Comparison of ENCODE assay signal across 22 mouse cellular contexts in genomic region chr1:150802642-150803041, GRCm38 (mm10).
DNase-seq lines count a peak whose midpoint lies in the region; ATAC-seq and TF ChIP-seq lines count a peak whose summit lies in the region.
"Had no signal": no experiment of that assay in that cellular context is flagged by ENCODE, and none has a peak within 500 bp of the region (broad histone marks: within the 10 kb centered on the region; RNA-seq: fewer than 3 reads in every experiment).

No protein-coding gene starts in this region.

- no peak for TF ChIP-seq CTCF in forebrain, postnatal 0 days (IDR thresholded peaks at IDR 0.05; ENCODE audit: low read depth)

- H3K4me3 ChIP-seq in forebrain, embryonic 14.5 days (ENCODE audit: low read depth, low read length), result no peak overlapping the region
- no peak overlapping the region for H3K4me3 ChIP-seq in forebrain, embryonic 12.5 days (replicated peaks)
- H3K4me3 ChIP-seq in forebrain, postnatal 0 days (ENCODE audit: low read depth, low read length), result no peak overlapping the region
- no peak overlapping the region for H3K4me3 ChIP-seq in forebrain, embryonic 13.5 days
- H3K4me3 ChIP-seq in midbrain, embryonic 16.5 days (ENCODE audit: low read depth, low read length), result no peak overlapping the region
- no peak overlapping the region for H3K4me3 ChIP-seq in midbrain, embryonic 11.5 days (ENCODE audit: low read depth, low read length)
- H3K4me3 ChIP-seq: heart, embryonic 12.5 days; heart, embryonic 15.5 days had no signal

- no peaks in the 10 kb centered on the region for H3K9me3 ChIP-seq in forebrain, embryonic 14.5 days (replicated peaks; ENCODE audit: control insufficient read depth, low read length)
- H3K9me3 ChIP-seq in forebrain, embryonic 12.5 days, result no peaks in the 10 kb centered on the region
- H3K9me3 ChIP-seq in forebrain, postnatal 0 days (ENCODE audit: low read length), result no peaks in the 10 kb centered on the region
- no peaks in the 10 kb centered on the region for H3K9me3 ChIP-seq in forebrain, embryonic 13.5 days (replicated peaks)
- H3K9me3 ChIP-seq in midbrain, embryonic 16.5 days (replicated peaks; ENCODE audit: control insufficient read depth, low read length, poor library complexity, severe bottlenecking), result no peaks in the 10 kb centered on the region; the same call in 1 of the 2 replicates
- H3K9me3 ChIP-seq in midbrain, embryonic 11.5 days (ENCODE audit: control insufficient read depth, low read length), result no peaks in the 10 kb centered on the region
- H3K9me3 ChIP-seq: heart, embryonic 12.5 days; heart, embryonic 15.5 days had no signal

- H3K4me1 ChIP-seq in forebrain, embryonic 14.5 days (ENCODE audit: control insufficient read depth, insufficient read depth, low read length), result no peaks in the 10 kb centered on the region
- H3K4me1 ChIP-seq in forebrain, embryonic 12.5 days, result no peaks in the 10 kb centered on the region
- no peaks in the 10 kb centered on the region for H3K4me1 ChIP-seq in forebrain, postnatal 0 days (ENCODE audit: insufficient read depth)
- H3K4me1 ChIP-seq in forebrain, embryonic 13.5 days, result no peaks in the 10 kb centered on the region
- no peaks in the 10 kb centered on the region for H3K4me1 ChIP-seq in midbrain, embryonic 16.5 days (ENCODE audit: control insufficient read depth, insufficient read depth, low read length)
- H3K4me1 ChIP-seq in midbrain, embryonic 11.5 days (ENCODE audit: control insufficient read depth, insufficient read depth, low read length), result no peaks in the 10 kb centered on the region

- no peak overlapping the region for H3K4me2 ChIP-seq in forebrain, embryonic 14.5 days (ENCODE audit: low read length)
- H3K4me2 ChIP-seq in forebrain, embryonic 12.5 days, result no peak overlapping the region
- no peak overlapping the region for H3K4me2 ChIP-seq in forebrain, postnatal 0 days (ENCODE audit: low read depth)
- no peak overlapping the region for H3K4me2 ChIP-seq in forebrain, embryonic 13.5 days
- no peak overlapping the region for H3K4me2 ChIP-seq in midbrain, embryonic 16.5 days (ENCODE audit: low read length)
- no peak overlapping the region for H3K4me2 ChIP-seq in midbrain, embryonic 11.5 days
- H3K4me2 ChIP-seq: heart, embryonic 12.5 days; heart, embryonic 15.5 days; hindbrain, embryonic 14.5 days had no signal

- WGBS in forebrain, embryonic 14.5 days, result 88% methylated on average over 12 of the region's 12 CpGs
- 82% methylated on average over 12 of the region's 12 CpGs for WGBS in forebrain, embryonic 12.5 days
- 80% methylated on average over 12 of the region's 12 CpGs for WGBS in forebrain, postnatal 0 days
- WGBS in forebrain, embryonic 13.5 days, result 85% methylated on average over 12 of the region's 12 CpGs
- WGBS in midbrain, embryonic 16.5 days, result 65% methylated on average over 12 of the region's 12 CpGs
- 90% methylated on average over 12 of the region's 12 CpGs for WGBS in midbrain, embryonic 11.5 days

- no peak overlapping the region for H3K27ac ChIP-seq in forebrain, embryonic 14.5 days (ENCODE audit: low read depth, low read length)
- no peak overlapping the region for H3K27ac ChIP-seq in forebrain, embryonic 12.5 days
- H3K27ac ChIP-seq in forebrain, postnatal 0 days (ENCODE audit: low read depth, low read length), result no peak overlapping the region
- no peak overlapping the region for H3K27ac ChIP-seq in forebrain, embryonic 13.5 days
- no peak overlapping the region for H3K27ac ChIP-seq in midbrain, embryonic 16.5 days (ENCODE audit: low read length)
- no peak overlapping the region for H3K27ac ChIP-seq in midbrain, embryonic 11.5 days (ENCODE audit: low read depth, low read length)
- H3K27ac ChIP-seq: heart, embryonic 15.5 days; hindbrain, embryonic 14.5 days; hindbrain, postnatal 0 days had no signal

- H3K36me3 ChIP-seq in forebrain, embryonic 14.5 days (ENCODE audit: control insufficient read depth, insufficient read depth, low read length), result no peaks in the 10 kb centered on the region
- H3K36me3 ChIP-seq in forebrain, embryonic 12.5 days (replicated peaks), result no peaks in the 10 kb centered on the region
- no peaks in the 10 kb centered on the region for H3K36me3 ChIP-seq in forebrain, postnatal 0 days (ENCODE audit: insufficient read depth)
- H3K36me3 ChIP-seq in forebrain, embryonic 13.5 days (ENCODE audit: poor library complexity, severe bottlenecking), result no peaks in the 10 kb centered on the region
- H3K36me3 ChIP-seq in midbrain, embryonic 16.5 days (ENCODE audit: control insufficient read depth, insufficient read depth, low read length), result no peaks in the 10 kb centered on the region
- H3K36me3 ChIP-seq in midbrain, embryonic 11.5 days (ENCODE audit: control insufficient read depth, insufficient read depth, low read length), result no peaks in the 10 kb centered on the region

- H3K27me3 ChIP-seq in forebrain, embryonic 14.5 days (replicated peaks; ENCODE audit: control insufficient read depth, insufficient read depth, low read length), result no peaks in the 10 kb centered on the region
- H3K27me3 ChIP-seq in forebrain, embryonic 12.5 days, result no peaks in the 10 kb centered on the region
- no peaks in the 10 kb centered on the region for H3K27me3 ChIP-seq in forebrain, postnatal 0 days (ENCODE audit: insufficient read depth, low read length)
- no peaks in the 10 kb centered on the region for H3K27me3 ChIP-seq in forebrain, embryonic 13.5 days
- H3K27me3 ChIP-seq in midbrain, embryonic 16.5 days (ENCODE audit: control insufficient read depth, insufficient read depth, low read depth, low read length), result no peaks in the 10 kb centered on the region
- H3K27me3 ChIP-seq in midbrain, embryonic 11.5 days (ENCODE audit: control insufficient read depth, insufficient read depth, low read length), result no peaks in the 10 kb centered on the region
- H3K27me3 ChIP-seq: heart, embryonic 12.5 days; heart, embryonic 15.5 days had no signal

- peak; percentile 16 for DNase-seq in forebrain, embryonic 14.5 days (ENCODE audit: low spot score)
- no peak for DNase-seq in forebrain, postnatal 0 days
- no peak for DNase-seq in midbrain, embryonic 11.5 days (ENCODE audit: low spot score, missing footprints)
- DNase-seq in natural killer cell, adult 2 months (ENCODE audit: low spot score in 2 of 2), result no peak
- DNase-seq: adrenal gland, adult 8-10 months; adrenal gland, postnatal 25 days; cerebellum, adult 18-20 months; cerebellum, adult 9-10 months; cerebellum, postnatal 14 days; gastrocnemius, postnatal 25 days; heart, adult 18-20 months; heart, postnatal 10 days; heart, postnatal 36 days had no signal

- H3K9ac ChIP-seq in forebrain, embryonic 14.5 days (ENCODE audit: low read length), result no peak overlapping the region
- H3K9ac ChIP-seq in forebrain, embryonic 12.5 days, result no peak overlapping the region
- no peak overlapping the region for H3K9ac ChIP-seq in forebrain, postnatal 0 days
- H3K9ac ChIP-seq in forebrain, embryonic 13.5 days, result no peak overlapping the region
- H3K9ac ChIP-seq in midbrain, embryonic 16.5 days (ENCODE audit: low read depth, low read length), result no peak overlapping the region
- no peak overlapping the region for H3K9ac ChIP-seq in midbrain, embryonic 11.5 days (ENCODE audit: low read length)
- H3K9ac ChIP-seq: heart, embryonic 12.5 days; heart, embryonic 15.5 days; hindbrain, embryonic 14.5 days had no signal

- ATAC-seq in forebrain, embryonic 14.5 days, result no peak
- ATAC-seq in forebrain, embryonic 12.5 days (ENCODE audit: low FRiP score), result no peak
- peak; percentile 45; the same call in 1 of the 2 replicates for ATAC-seq in forebrain, postnatal 0 days
- no peak for ATAC-seq in forebrain, embryonic 13.5 days
- ATAC-seq in midbrain, embryonic 16.5 days, result peak; percentile 75
- no peak for ATAC-seq in midbrain, embryonic 11.5 days (ENCODE audit: low FRiP score)
- ATAC-seq: activated CD4-positive, CD25-positive, alpha-beta regulatory T cell, adult 4 months; hindbrain, postnatal 0 days; inflammation-experienced regulatory T-cells, adult 6 months had no signal

Comparison
In these comparisons a context has a peak if more than half of its experiments do, and no peak if none do; other contexts are left out.
1. ATAC-seq: peak in forebrain, postnatal 0 days (single experiment) and midbrain, embryonic 16.5 days (single experiment); none in forebrain, embryonic 14.5 days (single experiment), forebrain, embryonic 12.5 days (single experiment), forebrain, embryonic 13.5 days (single experiment) and midbrain, embryonic 11.5 days (single experiment).